Mouse (Mus musculus) heart, adult 2 months (tissue): ENCODE data around the gene Cerk.

ENCODE experiments used
- CTCF ChIP-seq: fragments of 200-600 bp; IDR thresholded peaks from 2 replicates; pipeline ENCODE4 v1.8.1; 2022; ENCODE audit warnings: antibody characterized with exemption, mild to moderate bottlenecking, moderate library complexity
- EP300 ChIP-seq: fragments of 200-500 bp; IDR thresholded peaks from 2 replicates; pipeline ENCODE4 v1.6.1; 2011; ENCODE audit warnings: low read depth, low read length, control low read depth; ENCODE audit not compliant: insufficient read depth
- POLR2A ChIP-seq: fragments of 200-500 bp; IDR thresholded peaks from 2 replicates; pipeline ENCODE4 v1.6.1; 2011; ENCODE audit warnings: mild to moderate bottlenecking, low read depth, low read length, control low read depth; ENCODE audit not compliant: insufficient read depth

GRCm38 (mm10) chr15:86129036-86129435 is 56.9 kb downstream of the Cerk start:
- TF ChIP-seq POLR2A (no peak), CTCF (no peak), EP300 (no peak)
